Comparison of ENCODE assay signal across 19 mouse cellular contexts in the genomic region with DNA sequence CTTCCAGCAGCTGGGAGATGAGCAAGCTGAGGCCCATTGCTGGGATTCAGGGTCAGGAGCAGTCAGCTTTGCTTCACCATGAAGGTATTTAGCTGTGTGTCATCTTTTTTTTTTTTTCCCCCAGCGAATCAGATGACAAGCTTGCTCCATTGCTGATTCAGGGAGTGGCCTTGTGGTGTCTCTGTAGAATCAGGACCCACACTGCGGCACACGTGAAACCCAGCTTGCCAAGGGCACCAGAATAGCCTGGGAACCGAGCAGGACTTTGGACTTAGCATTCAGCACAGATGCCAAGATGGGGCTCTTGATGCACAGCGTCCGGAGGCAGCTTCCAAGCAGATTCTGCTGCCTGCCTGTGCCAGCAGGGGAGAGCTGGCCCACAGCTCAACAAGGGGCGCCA. TPM values are rescaled to one million over a fixed set of nuclear protein-coding genes. Genes with fewer than 3 reads are reported as not detected.
A peak's percentile ranks its signal among the peaks of the same experiment; 100 is the strongest.
DNase-seq lines count a peak whose midpoint lies in the region; ATAC-seq and TF ChIP-seq lines count a peak whose summit lies in the region.
"Had no signal": no experiment of that assay in that cellular context is flagged by ENCODE, and none has a peak within 500 bp of the region (broad histone marks: within the 10 kb centered on the region; RNA-seq: fewer than 3 reads in every experiment).

No protein-coding gene starts in this region.

- 79% methylated on average over 7 of the region's 7 CpGs for WGBS in kidney, embryonic 16.5 days
- WGBS in limb, embryonic 10.5 days = 86% methylated on average over 7 of the region's 7 CpGs

- H3K4me1 ChIP-seq in kidney, embryonic 16.5 days (ENCODE audit: insufficient read depth, low read length) = peaks cover 8% of the 10 kb centered on the region; the same call in 1 of the 2 replicates
- no peaks in the 10 kb centered on the region for H3K4me1 ChIP-seq in testis, adult 2 months (ENCODE audit: control insufficient read depth, insufficient read depth, low read length)
- peaks cover 23% of the 10 kb centered on the region for H3K4me1 ChIP-seq in limb, embryonic 10.5 days
- H3K4me1 ChIP-seq: heart, embryonic 12.5 days; liver, embryonic 12.5 days; lung, embryonic 15.5 days had no signal

- ATAC-seq in kidney, embryonic 16.5 days (ENCODE audit: low FRiP score, low TSS enrichment) = no peak
- no peak for ATAC-seq in erythroblast, adult 5-6 weeks (replicated peaks; ENCODE audit: low FRiP score, poor library complexity, severe bottlenecking)
- ATAC-seq: activated CD4-positive, CD25-positive, alpha-beta regulatory T cell, adult 4 months; intestine, embryonic 15.5 days; liver, embryonic 12.5 days had no signal

- TF ChIP-seq CTCF in testis, adult 2 months (IDR thresholded peaks at IDR 0.05; ENCODE audit: control insufficient read depth, insufficient read depth, insufficient replicate concordance, low read depth, low read length) = no peak

- H3K9me3 ChIP-seq in kidney, embryonic 16.5 days (ENCODE audit: low read length) = no peaks in the 10 kb centered on the region
- no peaks in the 10 kb centered on the region for H3K9me3 ChIP-seq in limb, embryonic 10.5 days (replicated peaks)
- H3K9me3 ChIP-seq: heart, embryonic 12.5 days; intestine, embryonic 15.5 days; liver, embryonic 12.5 days; lung, embryonic 15.5 days had no signal

- H3K4me3 ChIP-seq in kidney, embryonic 16.5 days (ENCODE audit: low read length) = no peak overlapping the region
- peak overlapping the region; percentile 61 for H3K4me3 ChIP-seq in testis, adult 2 months (ENCODE audit: control insufficient read depth, low read depth, low read length)
- no peak overlapping the region for H3K4me3 ChIP-seq in limb, embryonic 10.5 days
- H3K4me3 ChIP-seq: heart, embryonic 12.5 days; intestine, embryonic 15.5 days; liver, embryonic 12.5 days; lung, embryonic 15.5 days had no signal

- H3K27ac ChIP-seq in kidney, embryonic 16.5 days (ENCODE audit: low read length) = no peak overlapping the region
- H3K27ac ChIP-seq in testis, adult 2 months (ENCODE audit: control insufficient read depth, insufficient read depth, low read depth, low read length) = no peak overlapping the region
- H3K27ac ChIP-seq in limb, embryonic 10.5 days = no peak overlapping the region
- H3K27ac ChIP-seq: intestine, embryonic 15.5 days; liver, embryonic 12.5 days; lung, embryonic 15.5 days had no signal

- DNase-seq in cerebellum, postnatal 10 days = peak; percentile 42 to 65
- no peak for DNase-seq in cerebellum, adult 9-11 months
- peak; percentile 55 to 66 for DNase-seq in kidney, adult 8-10 months
- no peak for DNase-seq in testis, postnatal 14 days (ENCODE audit: low spot score)
- no peak for DNase-seq in limb, embryonic 10.5 days (ENCODE audit: low spot score)
- DNase-seq: gastrocnemius, postnatal 36 days; heart, postnatal 36 days had no signal

- H3K27me3 ChIP-seq in kidney, embryonic 16.5 days (ENCODE audit: insufficient read depth, low read length) = peaks cover 26% of the 10 kb centered on the region
- no peaks in the 10 kb centered on the region for H3K27me3 ChIP-seq in testis, adult 2 months (ENCODE audit: control insufficient read depth, insufficient read depth, low read length)
- H3K27me3 ChIP-seq in limb, embryonic 10.5 days (ENCODE audit: low read depth, poor library complexity, severe bottlenecking) = peaks cover 66% of the 10 kb centered on the region
- H3K27me3 ChIP-seq: intestine, embryonic 15.5 days had no signal

- H3K4me2 ChIP-seq in kidney, embryonic 16.5 days (replicated peaks; ENCODE audit: low read depth, low read length) = no peak overlapping the region
- H3K4me2 ChIP-seq: heart, embryonic 12.5 days; intestine, embryonic 15.5 days; liver, embryonic 12.5 days; lung, embryonic 15.5 days had no signal

- TF ChIP-seq POLR2A in testis, adult 2 months (IDR thresholded peaks at IDR 0.05; ENCODE audit: control insufficient read depth, low read depth, low read length) = no peak

- no peaks in the 10 kb centered on the region for H3K36me3 ChIP-seq in kidney, embryonic 16.5 days (ENCODE audit: insufficient read depth, low read length)
- H3K36me3 ChIP-seq in testis, adult 2 months (ENCODE audit: control insufficient read depth, insufficient read depth, low read length) = no peaks in the 10 kb centered on the region
- H3K36me3 ChIP-seq in limb, embryonic 10.5 days = no peaks in the 10 kb centered on the region
- H3K36me3 ChIP-seq: heart, embryonic 12.5 days; intestine, embryonic 15.5 days; liver, embryonic 12.5 days; lung, embryonic 15.5 days had no signal

- H3K9ac ChIP-seq in kidney, embryonic 16.5 days (replicated peaks; ENCODE audit: low read length) = no peak overlapping the region
- H3K9ac ChIP-seq: heart, embryonic 12.5 days; intestine, embryonic 15.5 days; liver, embryonic 12.5 days; lung, embryonic 15.5 days had no signal

RNA-seq across cellular contexts. Expression of a gene that starts 53.0 kb away (rescaled TPM):
- polyA plus RNA-seq in kidney, embryonic 16.5 days (2015; fragmentation: Nextera tagmentation; extraction: Ambion mirVana) = not detected in 2 replicates
- polyA plus RNA-seq in testis, adult 2 months (2012; rRNA removed) = not detected in 2 replicates
- total RNA-seq in erythroblast, adult 5-6 weeks (2015; ENCODE audit: low replicate concordance) = not detected in 2 replicates
- not detected in 2 replicates for total RNA-seq in erythroblast, adult 5-6 weeks (2017; ENCODE audit: low replicate concordance)
- not detected in 2 replicates for polyA plus RNA-seq in limb, embryonic 10.5 days (2016; fragmentation: Nextera tagmentation; extraction: Ambion mirVana)
- total RNA-seq: gastrocnemius, postnatal 36 days; heart, postnatal 36 days; left cerebral cortex, postnatal 14 days had no signal
- polyA plus RNA-seq: activated CD4-positive, CD25-positive, alpha-beta regulatory T cell, adult 4 months; embryonic facial prominence, embryonic 11.5 days; heart, embryonic 12.5 days; intestine, embryonic 15.5 days; liver, embryonic 12.5 days; lung, embryonic 15.5 days; midbrain, embryonic 16.5 days; neural tube, embryonic 11.5 days had no signal

Comparison
In these comparisons a context has a peak if more than half of its experiments do, and no peak if none do; other contexts are left out.
1. DNase-seq: peak in cerebellum, postnatal 10 days (2 of 2) and kidney, adult 8-10 months (2 of 2); none in cerebellum, adult 9-11 months (single experiment), testis, postnatal 14 days (single experiment) and limb, embryonic 10.5 days (single experiment).